ENCODE assay signal across 9 mouse cellular contexts in genomic region chr1:160352309-160352708, GRCm38 (mm10).
DNase-seq lines count a peak whose midpoint lies in the region; ATAC-seq and TF ChIP-seq lines count a peak whose summit lies in the region.
"Had no signal": no experiment of that assay in that cellular context is flagged by ENCODE, and none has a peak within 500 bp of the region (broad histone marks: within the 10 kb centered on the region; RNA-seq: fewer than 3 reads in every experiment).

No protein-coding gene starts in this region.

- no peaks in the 10 kb centered on the region for H3K27me3 ChIP-seq in kidney, postnatal 0 days (ENCODE audit: insufficient read depth, low read length)
- H3K27me3 ChIP-seq in forebrain, embryonic 11.5 days (ENCODE audit: control insufficient read depth, insufficient read depth, low read length): no peaks in the 10 kb centered on the region
- no peaks in the 10 kb centered on the region for H3K27me3 ChIP-seq in limb, embryonic 10.5 days (ENCODE audit: low read depth, poor library complexity, severe bottlenecking)
- no peaks in the 10 kb centered on the region for H3K27me3 ChIP-seq in neural tube, embryonic 14.5 days (ENCODE audit: control insufficient read depth, insufficient read depth, low read length)

- H3K4me2 ChIP-seq in kidney, postnatal 0 days (ENCODE audit: low read length): peak overlapping the region; percentile 61
- H3K4me2 ChIP-seq in forebrain, embryonic 11.5 days (ENCODE audit: low read depth, low read length, severe bottlenecking): peak overlapping the region; percentile 54
- peak overlapping the region; percentile 81 for H3K4me2 ChIP-seq in neural tube, embryonic 14.5 days (ENCODE audit: low read depth, low read length)

- no peak overlapping the region for H3K27ac ChIP-seq in kidney, postnatal 0 days
- peak overlapping the region; percentile 42 for H3K27ac ChIP-seq in forebrain, embryonic 11.5 days (ENCODE audit: low read depth, low read length)
- H3K27ac ChIP-seq in limb, embryonic 10.5 days: no peak overlapping the region
- H3K27ac ChIP-seq in neural tube, embryonic 14.5 days (ENCODE audit: low read depth, low read length): peak overlapping the region; percentile 92
- H3K27ac ChIP-seq: macrophage had no signal

- no peak overlapping the region for H3K4me3 ChIP-seq in kidney, postnatal 0 days (replicated peaks; ENCODE audit: low read depth, low read length)
- peak overlapping the region; percentile 24; the same call in 1 of the 2 replicates for H3K4me3 ChIP-seq in forebrain, embryonic 11.5 days (ENCODE audit: low read depth, low read length)
- H3K4me3 ChIP-seq in limb, embryonic 10.5 days: peak overlapping the region; percentile 52; the same call in 1 of the 2 replicates
- peak overlapping the region; percentile 54 for H3K4me3 ChIP-seq in neural tube, embryonic 14.5 days (ENCODE audit: low read depth, low read length)

- no peak for DNase-seq in kidney, postnatal 0 days (ENCODE audit: low spot score)
- DNase-seq in kidney, adult 8-10 months: no peak
- no peak for DNase-seq in forebrain, embryonic 11.5 days (ENCODE audit: low spot score)
- no peak for DNase-seq in limb, embryonic 10.5 days (ENCODE audit: low spot score)
- no peak for DNase-seq in natural killer cell, adult 2 months (ENCODE audit: low spot score in 2 of 2)
- DNase-seq in ovary, postnatal 14 days (ENCODE audit: low spot score): no peak
- DNase-seq in spleen, postnatal 10 days (ENCODE audit: low spot score in 2 of 2): no peak

- H3K36me3 ChIP-seq in kidney, postnatal 0 days (ENCODE audit: insufficient read depth, low read length): no peaks in the 10 kb centered on the region
- no peaks in the 10 kb centered on the region for H3K36me3 ChIP-seq in forebrain, embryonic 11.5 days (ENCODE audit: control insufficient read depth, insufficient read depth, low read length)
- no peaks in the 10 kb centered on the region for H3K36me3 ChIP-seq in limb, embryonic 10.5 days
- no peaks in the 10 kb centered on the region for H3K36me3 ChIP-seq in neural tube, embryonic 14.5 days (ENCODE audit: control insufficient read depth, insufficient read depth, low read length)

- H3K9ac ChIP-seq in kidney, postnatal 0 days (ENCODE audit: low read depth, low read length): no peak overlapping the region
- H3K9ac ChIP-seq in forebrain, embryonic 11.5 days (ENCODE audit: low read length): peak overlapping the region; percentile 48; the same call in 1 of the 2 replicates
- peak overlapping the region; percentile 73 for H3K9ac ChIP-seq in neural tube, embryonic 14.5 days (replicated peaks; ENCODE audit: low read depth, low read length)

- 49% methylated on average over 4 of the region's 4 CpGs for WGBS in kidney, postnatal 0 days
- 56% methylated on average over 4 of the region's 4 CpGs for WGBS in forebrain, embryonic 11.5 days
- 61% methylated on average over 4 of the region's 4 CpGs for WGBS in limb, embryonic 10.5 days
- 28% methylated on average over 4 of the region's 4 CpGs for WGBS in neural tube, embryonic 14.5 days

- no peaks in the 10 kb centered on the region for H3K9me3 ChIP-seq in kidney, postnatal 0 days (replicated peaks; ENCODE audit: low read length)
- no peaks in the 10 kb centered on the region for H3K9me3 ChIP-seq in forebrain, embryonic 11.5 days (ENCODE audit: control insufficient read depth, low read length)
- H3K9me3 ChIP-seq in limb, embryonic 10.5 days (replicated peaks): no peaks in the 10 kb centered on the region
- no peaks in the 10 kb centered on the region for H3K9me3 ChIP-seq in neural tube, embryonic 14.5 days (ENCODE audit: control insufficient read depth, low read length)

- ATAC-seq in kidney, postnatal 0 days (replicated peaks; ENCODE audit: low FRiP score, low read depth): no peak
- peak; percentile 69 for ATAC-seq in forebrain, embryonic 11.5 days (replicated peaks; ENCODE audit: low FRiP score)
- ATAC-seq in neural tube, embryonic 14.5 days (ENCODE audit: low read depth): peak; percentile 63

- TF ChIP-seq CTCF in kidney, postnatal 0 days (IDR thresholded peaks at IDR 0.05; ENCODE audit: low read depth): no peak

- no peaks in the 10 kb centered on the region for H3K4me1 ChIP-seq in kidney, postnatal 0 days (replicated peaks; ENCODE audit: insufficient read depth, low read length)
- peaks cover 2% of the 10 kb centered on the region; the same call in 1 of the 2 replicates for H3K4me1 ChIP-seq in forebrain, embryonic 11.5 days (replicated peaks; ENCODE audit: control insufficient read depth, insufficient read depth, low read length)
- H3K4me1 ChIP-seq in limb, embryonic 10.5 days: peaks cover 15% of the 10 kb centered on the region
- peaks cover 15% of the 10 kb centered on the region; the same call in 1 of the 2 replicates for H3K4me1 ChIP-seq in neural tube, embryonic 14.5 days (ENCODE audit: control insufficient read depth, insufficient read depth, low read length)

Comparison
In these comparisons a context has a peak if more than half of its experiments do, and no peak if none do; other contexts are left out.
1. H3K27ac ChIP-seq: peak in forebrain, embryonic 11.5 days (single experiment) and neural tube, embryonic 14.5 days (single experiment); none in kidney, postnatal 0 days (single experiment) and limb, embryonic 10.5 days (single experiment).
2. Peak in every context shown above with its lines, with median percentiles within 50 percentile points of each other: H3K4me2 ChIP-seq.